Mouse (Mus musculus): ENCODE measurements at regions not wholly inside any gene's neighbourhood (a gene's known extent, or its start where the extent isn't known, plus 50 kb on each side); places are given as distances from the start of the nearest gene placed in this dataset.

- Histone ChIP-seq H3K27me3 (ENCODE audit: control insufficient read depth, insufficient read depth, insufficient read length) (no peaks in the 10 kb centered on the region), H3K4me2 (ENCODE audit: low read depth) (no peak overlapping the region), H3K4me3 (no peak overlapping the region), H3ac (ENCODE audit: control insufficient read depth, insufficient read length) (no peak overlapping the region), H3K79me2 (ENCODE audit: control insufficient read depth, insufficient read depth) (no peaks in the 10 kb centered on the region), H3K36me3 (ENCODE audit: control insufficient read depth, insufficient read depth) (no peaks in the 10 kb centered on the region)
- TF ChIP-seq MYOG (IDR thresholded peaks at IDR 0.05; ENCODE audit: control insufficient read depth in 1 of 3, insufficient read depth in 1 of 3, insufficient read length in 2 of 3, low read depth in 2 of 3) (no peak), E2F4 (IDR thresholded peaks at IDR 0.05; ENCODE audit: insufficient read depth) (no peak), MYOD1 (IDR thresholded peaks at IDR 0.05; ENCODE audit: control insufficient read depth in 1 of 3, insufficient read length in 2 of 3, low read depth in 2 of 3) (no peak), CEBPB (IDR thresholded peaks at IDR 0.05; ENCODE audit: insufficient read depth, poor library complexity, severe bottlenecking) (no peak), SRF (IDR thresholded peaks at IDR 0.05; ENCODE audit: control insufficient read depth, insufficient read length, low read depth) (no peak), MAX (IDR thresholded peaks at IDR 0.05; ENCODE audit: low read depth) (no peak), POLR2A (IDR thresholded peaks at IDR 0.05; ENCODE audit: insufficient read length, low read depth) (no peak), POLR2AphosphoS2 (IDR thresholded peaks at IDR 0.05; ENCODE audit: insufficient read length, low read depth) (no peak), TCF12 (IDR thresholded peaks at IDR 0.05; ENCODE audit: insufficient read depth, poor library complexity, severe bottlenecking) (no peak), REST (IDR thresholded peaks at IDR 0.05; ENCODE audit: insufficient read depth, insufficient read length) (no peak), TCF3 (IDR thresholded peaks at IDR 0.05; ENCODE audit: insufficient read length, low read depth) (no peak), USF1 (IDR thresholded peaks at IDR 0.05; ENCODE audit: low read depth) (no peak)
Observed at GRCm38 (mm10) chr8:103470316-103470715, 631.1 kb upstream of the Cdh5 start.

GRCm38 (mm10) chr8:103475816-103476797, 625.3 kb upstream of the Cdh5 start:
- Histone ChIP-seq H3ac (ENCODE audit: control insufficient read depth, insufficient read length) (no peak overlapping the region), H3K27me3 (ENCODE audit: control insufficient read depth, insufficient read depth, insufficient read length) (no peaks in the 10 kb centered on the region), H3K4me3 (no peak overlapping the region), H3K36me3 (ENCODE audit: control insufficient read depth, insufficient read depth) (no peaks in the 10 kb centered on the region), H3K79me2 (ENCODE audit: control insufficient read depth, insufficient read depth) (no peaks in the 10 kb centered on the region), H3K4me2 (ENCODE audit: low read depth) (no peak overlapping the region)
- TF ChIP-seq TCF3 (IDR thresholded peaks at IDR 0.05; ENCODE audit: insufficient read length, low read depth) (no peak), REST (IDR thresholded peaks at IDR 0.05; ENCODE audit: insufficient read depth, insufficient read length) (no peak), E2F4 (IDR thresholded peaks at IDR 0.05; ENCODE audit: insufficient read depth) (no peak), USF1 (IDR thresholded peaks at IDR 0.05; ENCODE audit: low read depth) (no peak), SRF (IDR thresholded peaks at IDR 0.05; ENCODE audit: control insufficient read depth, insufficient read length, low read depth) (no peak), POLR2A (IDR thresholded peaks at IDR 0.05; ENCODE audit: insufficient read length, low read depth) (no peak), POLR2AphosphoS2 (IDR thresholded peaks at IDR 0.05; ENCODE audit: insufficient read length, low read depth) (no peak), TCF12 (IDR thresholded peaks at IDR 0.05; ENCODE audit: insufficient read depth, poor library complexity, severe bottlenecking) (no peak), MYOD1 (IDR thresholded peaks at IDR 0.05; ENCODE audit: control insufficient read depth in 1 of 3, insufficient read length in 2 of 3, low read depth in 2 of 3) (no peak), MAX (IDR thresholded peaks at IDR 0.05; ENCODE audit: low read depth) (no peak), MYOG (IDR thresholded peaks at IDR 0.05; ENCODE audit: control insufficient read depth in 1 of 3, insufficient read depth in 1 of 3, insufficient read length in 2 of 3, low read depth in 2 of 3) (no peak), CEBPB (IDR thresholded peaks at IDR 0.05; ENCODE audit: insufficient read depth, poor library complexity, severe bottlenecking) (no peak)

- no peaks in the 10 kb centered on the region for H3K79me2 ChIP-seq (ENCODE audit: control insufficient read depth, insufficient read depth)
- H3ac ChIP-seq (ENCODE audit: control insufficient read depth, insufficient read length), result no peak overlapping the region
- H3K4me3 ChIP-seq, result no peak overlapping the region
- H3K36me3 ChIP-seq (ENCODE audit: control insufficient read depth, insufficient read depth), result no peaks in the 10 kb centered on the region
- H3K27me3 ChIP-seq (ENCODE audit: control insufficient read depth, insufficient read depth, insufficient read length), result no peaks in the 10 kb centered on the region
- no peak overlapping the region for H3K4me2 ChIP-seq (ENCODE audit: low read depth)
- no peak for TF ChIP-seq POLR2AphosphoS2 (IDR thresholded peaks at IDR 0.05; ENCODE audit: insufficient read length, low read depth)
- no peak for TF ChIP-seq MAX (IDR thresholded peaks at IDR 0.05; ENCODE audit: low read depth)
- TF ChIP-seq SRF (IDR thresholded peaks at IDR 0.05; ENCODE audit: control insufficient read depth, insufficient read length, low read depth), result no peak
- no peak for TF ChIP-seq MYOD1 (IDR thresholded peaks at IDR 0.05; ENCODE audit: control insufficient read depth in 1 of 3, insufficient read length in 2 of 3, low read depth in 2 of 3)
- TF ChIP-seq E2F4 (IDR thresholded peaks at IDR 0.05; ENCODE audit: insufficient read depth), result no peak
- TF ChIP-seq POLR2A (IDR thresholded peaks at IDR 0.05; ENCODE audit: insufficient read length, low read depth), result no peak
- TF ChIP-seq CEBPB (IDR thresholded peaks at IDR 0.05; ENCODE audit: insufficient read depth, poor library complexity, severe bottlenecking), result no peak
- TF ChIP-seq MYOG (IDR thresholded peaks at IDR 0.05; ENCODE audit: control insufficient read depth in 1 of 3, insufficient read depth in 1 of 3, insufficient read length in 2 of 3, low read depth in 2 of 3), result no peak
- TF ChIP-seq TCF3 (IDR thresholded peaks at IDR 0.05; ENCODE audit: insufficient read length, low read depth), result no peak
- TF ChIP-seq REST (IDR thresholded peaks at IDR 0.05; ENCODE audit: insufficient read depth, insufficient read length), result no peak
- TF ChIP-seq TCF12 (IDR thresholded peaks at IDR 0.05; ENCODE audit: insufficient read depth, poor library complexity, severe bottlenecking), result no peak
- TF ChIP-seq USF1 (IDR thresholded peaks at IDR 0.05; ENCODE audit: low read depth), result no peak
Observed at GRCm38 (mm10) chr8:103482033-103482720, 619.2 kb upstream of the Cdh5 start.

DNA sequence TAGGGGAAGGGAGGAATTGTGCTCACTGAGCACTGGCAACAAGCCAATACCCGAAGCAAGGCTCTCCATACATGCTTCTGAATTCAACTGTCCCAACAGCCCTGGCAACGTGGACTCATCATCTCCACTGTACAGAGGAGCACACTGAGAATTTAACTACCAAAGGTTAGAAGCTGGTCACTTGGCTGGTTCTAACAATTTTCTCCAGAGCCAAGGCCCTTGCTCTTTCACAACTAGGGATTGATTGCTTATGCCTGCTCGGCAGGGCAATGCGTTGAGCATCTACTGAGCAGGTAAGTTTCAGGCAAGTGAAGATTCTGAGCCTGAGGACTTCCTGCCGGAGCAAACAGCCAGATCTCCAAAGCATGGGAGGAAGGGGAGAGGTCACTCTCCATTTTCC, 616.0 kb upstream of the Cdh5 start:
- Histone ChIP-seq H3K4me2 (ENCODE audit: low read depth) (no peak overlapping the region), H3K79me2 (ENCODE audit: control insufficient read depth, insufficient read depth) (no peaks in the 10 kb centered on the region), H3K36me3 (ENCODE audit: control insufficient read depth, insufficient read depth) (no peaks in the 10 kb centered on the region), H3K27me3 (ENCODE audit: control insufficient read depth, insufficient read depth, insufficient read length) (no peaks in the 10 kb centered on the region), H3ac (ENCODE audit: control insufficient read depth, insufficient read length) (no peak overlapping the region), H3K4me3 (no peak overlapping the region)
- no peak for TF ChIP-seq TCF12 (IDR thresholded peaks at IDR 0.05; ENCODE audit: insufficient read depth, poor library complexity, severe bottlenecking)
- no peak for TF ChIP-seq E2F4 (IDR thresholded peaks at IDR 0.05; ENCODE audit: insufficient read depth)
- no peak for TF ChIP-seq CEBPB (IDR thresholded peaks at IDR 0.05; ENCODE audit: insufficient read depth, poor library complexity, severe bottlenecking)
- no peak for TF ChIP-seq USF1 (IDR thresholded peaks at IDR 0.05; ENCODE audit: low read depth)
- no peak for TF ChIP-seq TCF3 (IDR thresholded peaks at IDR 0.05; ENCODE audit: insufficient read length, low read depth)
- no peak for TF ChIP-seq MYOD1 (IDR thresholded peaks at IDR 0.05; ENCODE audit: control insufficient read depth in 1 of 3, insufficient read length in 2 of 3, low read depth in 2 of 3)
- no peak for TF ChIP-seq POLR2A (IDR thresholded peaks at IDR 0.05; ENCODE audit: insufficient read length, low read depth)
- TF ChIP-seq MYOG (IDR thresholded peaks at IDR 0.05; ENCODE audit: control insufficient read depth in 1 of 3, insufficient read depth in 1 of 3, insufficient read length in 2 of 3, low read depth in 2 of 3), result no peak
- no peak for TF ChIP-seq POLR2AphosphoS2 (IDR thresholded peaks at IDR 0.05; ENCODE audit: insufficient read length, low read depth)
- no peak for TF ChIP-seq REST (IDR thresholded peaks at IDR 0.05; ENCODE audit: insufficient read depth, insufficient read length)
- no peak for TF ChIP-seq SRF (IDR thresholded peaks at IDR 0.05; ENCODE audit: control insufficient read depth, insufficient read length, low read depth)
- no peak for TF ChIP-seq MAX (IDR thresholded peaks at IDR 0.05; ENCODE audit: low read depth)

Measured in myocyte (in vitro differentiated cells).